8 mouse cellular contexts compared by ENCODE assay signal in genomic region chrX:152015752-152016150, GRCm38 (mm10). TPM values are rescaled to one million over a fixed set of nuclear protein-coding genes. Genes with fewer than 3 reads are reported as not detected.
DNase-seq lines count a peak whose midpoint lies in the region; ATAC-seq and TF ChIP-seq lines count a peak whose summit lies in the region.

No protein-coding gene starts in this region.

- H3K4me2 ChIP-seq in liver, embryonic 11.5 days: peak overlapping the region; percentile 72
- peak overlapping the region; percentile 54 for H3K4me2 ChIP-seq in stomach, embryonic 15.5 days

- H3K4me3 ChIP-seq in spleen, adult 2 months (ENCODE audit: extremely low read depth, insufficient read depth, insufficient read length): peak overlapping the region; percentile 65
- peak overlapping the region; percentile 66 for H3K4me3 ChIP-seq in forebrain, embryonic 10.5 days
- H3K4me3 ChIP-seq in liver, embryonic 11.5 days (ENCODE audit: low read depth, low read length): peak overlapping the region; percentile 63
- peak overlapping the region; percentile 55 for H3K4me3 ChIP-seq in stomach, embryonic 15.5 days (replicated peaks)

- TF ChIP-seq CTCF in spleen, adult 2 months (IDR thresholded peaks at IDR 0.05; ENCODE audit: extremely low read depth, insufficient read depth, insufficient read length, insufficient replicate concordance): no peak

- peak; percentile 38 for ATAC-seq in liver, embryonic 11.5 days (replicated peaks; ENCODE audit: low FRiP score)
- no peak; the same call in 1 of the 2 replicates for ATAC-seq in stomach, embryonic 15.5 days (ENCODE audit: insufficient read depth, low FRiP score, low read depth)

- no peak for TF ChIP-seq POLR2A in spleen, adult 2 months (IDR thresholded peaks at IDR 0.05; ENCODE audit: low read depth, low read length)

- H3K27ac ChIP-seq in spleen, adult 2 months (ENCODE audit: insufficient read depth, low read length): peak overlapping the region; percentile 58
- peak overlapping the region; percentile 91 for H3K27ac ChIP-seq in forebrain, embryonic 10.5 days
- peak overlapping the region; percentile 71 for H3K27ac ChIP-seq in liver, embryonic 11.5 days (ENCODE audit: low read depth, low read length)
- H3K27ac ChIP-seq in stomach, embryonic 15.5 days: peak overlapping the region; percentile 90

- no peaks in the 10 kb centered on the region for H3K36me3 ChIP-seq in spleen, adult 2 months (ENCODE audit: control insufficient read depth, insufficient read depth, low read length)
- H3K36me3 ChIP-seq in forebrain, embryonic 10.5 days (replicated peaks): peaks cover 11% of the 10 kb centered on the region
- H3K36me3 ChIP-seq in liver, embryonic 11.5 days (ENCODE audit: control insufficient read depth, insufficient read depth, low read length): no peaks in the 10 kb centered on the region
- no peaks in the 10 kb centered on the region for H3K36me3 ChIP-seq in stomach, embryonic 15.5 days

- no peaks in the 10 kb centered on the region for H3K27me3 ChIP-seq in spleen, adult 2 months (ENCODE audit: control insufficient read depth, insufficient read depth, low read length)
- H3K27me3 ChIP-seq in forebrain, embryonic 10.5 days (ENCODE audit: poor library complexity, severe bottlenecking): peaks cover 95% of the 10 kb centered on the region
- peaks cover 14% of the 10 kb centered on the region for H3K27me3 ChIP-seq in liver, embryonic 11.5 days (replicated peaks; ENCODE audit: control insufficient read depth, insufficient read depth, low read length)
- no peaks in the 10 kb centered on the region for H3K27me3 ChIP-seq in stomach, embryonic 15.5 days (replicated peaks)

- peak in 1 of 2 experiments; percentile 15 for DNase-seq in spleen, adult 2 months (ENCODE audit: low read depth in 1 of 2, low spot score in 2 of 2)
- DNase-seq in spleen, postnatal 14 days (ENCODE audit: low spot score in 2 of 2): no peak
- DNase-seq in forebrain, embryonic 10.5 days (ENCODE audit: extremely low spot score, low spot score): no peak
- no peak for DNase-seq in liver, embryonic 11.5 days (ENCODE audit: low spot score)
- no peak for DNase-seq in layer of hippocampus, adult 9-11 months
- no peak for DNase-seq in Muller cell, postnatal 12 days (ENCODE audit: inconsistent ontology term)
- no peak for DNase-seq in layer of hippocampus, adult 8-10 months (ENCODE audit: low spot score in 2 of 2)

- peak overlapping the region; percentile 71 for H3K9ac ChIP-seq in liver, embryonic 11.5 days (ENCODE audit: low read depth, low read length)
- peak overlapping the region; percentile 46; the same call in 1 of the 2 replicates for H3K9ac ChIP-seq in stomach, embryonic 15.5 days

- 31% methylated on average over 11 of the region's 11 CpGs for WGBS in spleen, adult 2 months
- 14% methylated on average over 11 of the region's 11 CpGs for WGBS in forebrain, embryonic 10.5 days
- 19% methylated on average over 11 of the region's 11 CpGs for WGBS in liver, embryonic 11.5 days
- WGBS in stomach, embryonic 15.5 days: 11% methylated on average over 11 of the region's 11 CpGs

- peaks cover 2% of the 10 kb centered on the region; the same call in 1 of the 2 replicates for H3K4me1 ChIP-seq in spleen, adult 2 months (ENCODE audit: control insufficient read depth, insufficient read depth, insufficient read length)
- H3K4me1 ChIP-seq in forebrain, embryonic 10.5 days: peaks cover 18% of the 10 kb centered on the region
- H3K4me1 ChIP-seq in liver, embryonic 11.5 days (replicated peaks; ENCODE audit: control insufficient read depth, insufficient read depth, low read length): peaks cover 4% of the 10 kb centered on the region; the same call in 1 of the 2 replicates
- H3K4me1 ChIP-seq in stomach, embryonic 15.5 days: no peaks in the 10 kb centered on the region

- no peaks in the 10 kb centered on the region; the same call in 1 of the 2 replicates for H3K9me3 ChIP-seq in forebrain, embryonic 10.5 days
- H3K9me3 ChIP-seq in liver, embryonic 11.5 days (ENCODE audit: control insufficient read depth, low read length): no peaks in the 10 kb centered on the region
- H3K9me3 ChIP-seq in stomach, embryonic 15.5 days: no peaks in the 10 kb centered on the region

RNA-seq across cellular contexts. Expression of gene Ribc1, which starts 0.3 kb away (rescaled TPM):
- polyA plus RNA-seq in spleen, adult 2 months (2012; rRNA removed): 0.05 and 0.18 TPM in 2 replicates
- 5.2 and 5.9 TPM in 2 replicates for polyA plus RNA-seq in forebrain, embryonic 10.5 days (2016; fragmentation: Nextera tagmentation; extraction: Ambion mirVana)
- 4.5 and 5.0 TPM in 2 replicates for polyA plus RNA-seq in liver, embryonic 11.5 days (2014; fragmentation: Nextera tagmentation; extraction: Ambion mirVana)
- polyA plus RNA-seq in stomach, embryonic 15.5 days (2015; fragmentation: Nextera tagmentation; extraction: Ambion mirVana): 2.5 and 2.8 TPM in 2 replicates
- under 1 TPM in 2 of 4 experiments, not detected in 2; 0.25 to 0.30 TPM for total RNA-seq in layer of hippocampus, adult 8-10 months (2022)

RNA-seq across cellular contexts. Expression of gene Smc1a, which starts 0.5 kb away (rescaled TPM):
- polyA plus RNA-seq in spleen, adult 2 months (2012; rRNA removed): 15.1 and 15.7 TPM in 2 replicates
- polyA plus RNA-seq in forebrain, embryonic 10.5 days (2016; fragmentation: Nextera tagmentation; extraction: Ambion mirVana): 120 and 121 TPM in 2 replicates
- 99.0 and 108 TPM in 2 replicates for polyA plus RNA-seq in liver, embryonic 11.5 days (2014; fragmentation: Nextera tagmentation; extraction: Ambion mirVana)
- polyA plus RNA-seq in stomach, embryonic 15.5 days (2015; fragmentation: Nextera tagmentation; extraction: Ambion mirVana): 92.1 and 102 TPM in 2 replicates
- total RNA-seq in layer of hippocampus, adult 8-10 months (2022): 10 to 100 TPM; 50.3 to 57.7 (median 52.3) TPM

RNA-seq across cellular contexts. Expression of gene Hsd17b10, which starts 14.1 kb away (rescaled TPM):
- 20.9 and 22.1 TPM in 2 replicates for polyA plus RNA-seq in spleen, adult 2 months (2012; rRNA removed)
- 203 and 205 TPM in 2 replicates for polyA plus RNA-seq in forebrain, embryonic 10.5 days (2016; fragmentation: Nextera tagmentation; extraction: Ambion mirVana)
- polyA plus RNA-seq in liver, embryonic 11.5 days (2014; fragmentation: Nextera tagmentation; extraction: Ambion mirVana): 149 and 152 TPM in 2 replicates
- 180 and 208 TPM in 2 replicates for polyA plus RNA-seq in stomach, embryonic 15.5 days (2015; fragmentation: Nextera tagmentation; extraction: Ambion mirVana)
- total RNA-seq in layer of hippocampus, adult 8-10 months (2022): 10 to 100 TPM; 47.2 to 53.5 (median 50.3) TPM
